Mouse (Mus musculus) liver, postnatal 0 days (tissue): Measurements from ENCODE around the gene Col6a1.

Experiments used
- CTCF ChIP-seq: sonication (generic); IDR thresholded peaks from 2 replicates; pipeline ENCODE4 v1.5.1; 2016; ENCODE audit warnings: antibody characterized with exemption, low read depth
- EP300 ChIP-seq: IDR thresholded peaks from 2 replicates; pipeline ENCODE4 v1.6.1; 2016; ENCODE audit warnings: antibody characterized with exemption, low read depth, mild to moderate bottlenecking

DNA sequence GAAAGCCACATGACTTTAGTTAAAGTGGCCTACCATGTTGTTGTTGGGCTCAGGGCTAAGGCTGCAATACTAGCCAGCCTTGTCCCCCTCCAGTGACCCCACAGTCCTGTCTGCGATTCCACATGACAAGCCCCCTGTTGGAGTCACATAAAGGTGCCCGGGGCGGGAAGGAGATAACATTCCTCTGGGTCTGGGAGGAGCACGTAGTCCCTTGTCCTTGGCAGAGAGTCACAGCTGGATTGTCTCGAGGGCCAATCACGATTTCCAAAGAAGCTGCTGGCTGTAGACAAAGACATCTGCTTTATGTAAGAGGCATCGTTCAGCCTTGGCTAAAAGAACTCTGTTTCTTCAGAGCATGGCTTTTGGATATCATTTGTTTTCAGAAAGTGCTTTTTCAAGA, 31.2 kb downstream of the Col6a1 start:
- no peak for TF ChIP-seq CTCF
- TF ChIP-seq EP300: no peak
